Mouse (Mus musculus) ES-Bruce4 (cell line): ENCODE data around the gene Arntl.

Experiments
- CTCF ChIP-seq: IDR thresholded peaks from one replicate; pipeline ENCODE4 v1.8.1; 2011; ENCODE audit warnings: low read depth, low read length
- EP300 ChIP-seq: IDR thresholded peaks from 2 replicates; pipeline ENCODE4 v1.6.1; 2011; ENCODE audit warnings: low read depth, low read length; ENCODE audit not compliant: insufficient read depth
- POLR2A ChIP-seq: IDR thresholded peaks from one replicate; pipeline ENCODE4 v1.8.1; 2011; ENCODE audit warnings: low read length; ENCODE audit not compliant: insufficient read depth

- no peak for TF ChIP-seq POLR2A
- TF ChIP-seq CTCF: no peak
- peak; percentile 96 for TF ChIP-seq EP300
Observed at GRCm38 (mm10) chr7:113263990-113264389, 56.7 kb downstream of the Arntl start.
